Mouse (Mus musculus) T-cell, adult 2 months (primary cell): ENCODE data around the gene Gm15319.
"Not testable (repeated sequence)": the region's sequence is repeated elsewhere in the genome, so short reads cannot be mapped to it uniquely, and the experiment has no call there.

Source experiments
- DNase-seq: peaks from one replicate; pipeline ENCODE4 v3.0.0; 2022; ENCODE audit warnings: low spot score

Gene Gm15319

GRCm38 (mm10) chr8:20363110-20363509, at the start of gene Gm15319:
Gene Gm15319 (minus strand): TSS chr8:20363210.
- not testable (repeated sequence) for DNase-seq

- DNase-seq = not testable (repeated sequence)
Measured at GRCm38 (mm10) chr8:20410355-20410754, 47.3 kb upstream of the Gm15319 start.

- DNase-seq = not testable (repeated sequence)
Measured at GRCm38 (mm10) chr8:20408441-20409030, 45.5 kb upstream of the Gm15319 start.

GRCm38 (mm10) chr8:20389363-20389739, 26.3 kb upstream of the Gm15319 start:
- peak; percentile 34 for DNase-seq

GRCm38 (mm10) chr8:20388706-20389362, 25.8 kb upstream of the Gm15319 start:
- DNase-seq = peak; percentile 23

GRCm38 (mm10) chr8:20387121-20387794, 24.2 kb upstream of the Gm15319 start:
- DNase-seq = peak; percentile 8

- DNase-seq = not testable (repeated sequence)
Measured at GRCm38 (mm10) chr8:20384990-20385389, 22.0 kb upstream of the Gm15319 start.

- DNase-seq = peak; percentile 6
Measured at GRCm38 (mm10) chr8:20384131-20384530, 21.1 kb upstream of the Gm15319 start.

- DNase-seq = not testable (repeated sequence)
Measured at GRCm38 (mm10) chr8:20382146-20382545, 19.1 kb upstream of the Gm15319 start.

GRCm38 (mm10) chr8:20381637-20382036, 18.6 kb upstream of the Gm15319 start:
- DNase-seq = not testable (repeated sequence)

- DNase-seq = not testable (repeated sequence)
Measured at GRCm38 (mm10) chr8:20381239-20381620, 18.2 kb upstream of the Gm15319 start.

- DNase-seq = not testable (repeated sequence)
Measured at GRCm38 (mm10) chr8:20380590-20381238, 17.7 kb upstream of the Gm15319 start.

GRCm38 (mm10) chr8:20379650-20380436, 16.8 kb upstream of the Gm15319 start:
- DNase-seq = peak; percentile 18

- DNase-seq = peak; percentile 19
Measured at GRCm38 (mm10) chr8:20378786-20379649, 16.0 kb upstream of the Gm15319 start.

- DNase-seq = peak; percentile 22
Measured at GRCm38 (mm10) chr8:20378353-20378752, 15.3 kb upstream of the Gm15319 start.

GRCm38 (mm10) chr8:20375698-20376097, 12.7 kb upstream of the Gm15319 start:
- DNase-seq = not testable (repeated sequence)

- not testable (repeated sequence) for DNase-seq
Measured at GRCm38 (mm10) chr8:20356386-20356785, 6.6 kb downstream of the Gm15319 start.

- DNase-seq = not testable (repeated sequence)
Measured at GRCm38 (mm10) chr8:20353579-20353978, 9.4 kb downstream of the Gm15319 start.

- DNase-seq = not testable (repeated sequence)
Measured at GRCm38 (mm10) chr8:20302759-20303158, 60.3 kb downstream of the Gm15319 start.

GRCm38 (mm10) chr8:20300042-20300441, 63.0 kb downstream of the Gm15319 start:
- not testable (repeated sequence) for DNase-seq
